Mouse (Mus musculus) forebrain, embryonic 14.5 days (tissue): ENCODE measurements at regions not wholly inside any gene's neighbourhood (a gene's known extent, or its start where the extent isn't known, plus 50 kb on each side); places are given as distances from the start of the nearest gene placed in this dataset.

Experiments used
- ATAC-seq: fragments of 200-750 bp; cut with Nextera tagmentation; 2 replicates; pipeline ENCODE4 v1.8.0; 2017; ENCODE audit warnings: mild to moderate bottlenecking, moderate library complexity
- DNase-seq: peaks from one replicate; pipeline ENCODE4 v3.0.0-alpha.2; 2015; ENCODE audit warnings: low spot score
- H3K27ac ChIP-seq: fragments of 300-500 bp; sonication (generic); 2 replicates; pipeline ENCODE4 v1.5.1; 2014; ENCODE audit warnings: low read depth, mild to moderate bottlenecking, control low read depth, low read length, moderate library complexity
- H3K27me3 ChIP-seq: fragments of 300-500 bp; sonication (generic); replicated peaks from 2 replicates; pipeline ENCODE4 v1.6.1; 2014; ENCODE audit warnings: low read length, control low read depth, mixed read lengths; ENCODE audit not compliant: control insufficient read depth, insufficient read depth
- H3K36me3 ChIP-seq: fragments of 300-500 bp; sonication (generic); 2 replicates; pipeline ENCODE4 v1.6.1; 2014; ENCODE audit warnings: low read length, control low read depth; ENCODE audit not compliant: control insufficient read depth, insufficient read depth
- H3K4me1 ChIP-seq: fragments of 300-500 bp; sonication (generic); 2 replicates; pipeline ENCODE4 v1.6.1; 2014; ENCODE audit warnings: antibody characterized with exemption, low read length, control low read depth; ENCODE audit not compliant: control insufficient read depth, insufficient read depth
- H3K4me2 ChIP-seq: fragments of 300-500 bp; sonication (generic); 2 replicates; pipeline ENCODE4 v1.6.1; 2014; ENCODE audit warnings: mild to moderate bottlenecking, control low read depth, low read length
- H3K4me3 ChIP-seq: fragments of 300-500 bp; sonication (generic); 2 replicates; pipeline ENCODE4 v1.5.1; 2014; ENCODE audit warnings: low read depth, low read length, control low read depth
- H3K9ac ChIP-seq: fragments of 300-500 bp; sonication (generic); 2 replicates; pipeline ENCODE4 v1.6.1; 2014; ENCODE audit warnings: mild to moderate bottlenecking, low read length, control low read depth, moderate library complexity
- H3K9me3 ChIP-seq: fragments of 300-500 bp; sonication (generic); replicated peaks from 2 replicates; pipeline ENCODE4 v1.6.1; 2016; ENCODE audit warnings: low read length, control low read depth, mixed read lengths; ENCODE audit not compliant: control insufficient read depth
- WGBS: fragments of 180-500 bp; shearing (Covaris S2); extraction: QIAGEN DNeasy Blood & Tissue Kit; methylation state at CpG from one replicate; pipeline ENCODE4 v1.1.7; 2014; 5-methylcytosine and 5-hydroxymethylcytosine counted together

DNA sequence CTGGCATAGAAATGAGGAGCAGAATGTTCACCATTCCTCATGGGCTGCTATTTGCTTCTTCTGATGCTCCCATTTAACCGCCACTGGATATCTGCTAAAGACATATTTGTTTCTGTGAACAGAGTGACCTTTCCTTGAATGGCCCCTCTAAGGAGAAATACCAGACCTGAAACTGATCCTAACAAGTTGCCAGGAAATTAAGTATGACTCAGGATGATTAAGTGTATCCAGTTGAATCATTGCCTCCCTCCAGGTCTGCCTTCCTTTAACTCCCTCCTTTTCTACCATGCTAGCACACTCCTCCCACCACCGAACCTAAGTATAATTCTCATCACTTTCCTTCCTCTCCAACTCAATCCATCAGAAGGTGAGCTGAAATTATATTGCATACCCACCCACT lies 194.2 kb upstream of the Dph6 start:
- Histone ChIP-seq H3K4me3 (no peak overlapping the region), H3K9me3 (no peaks in the 10 kb centered on the region), H3K27me3 (no peaks in the 10 kb centered on the region), H3K9ac (no peak overlapping the region), H3K36me3 (no peaks in the 10 kb centered on the region), H3K27ac (no peak overlapping the region), H3K4me2 (no peak overlapping the region), H3K4me1 (peaks cover 9% of the 10 kb centered on the region)
- DNase-seq, result no peak
- 94% methylated on average over 2 of the region's 2 CpGs for WGBS
- no peak for ATAC-seq

DNA sequence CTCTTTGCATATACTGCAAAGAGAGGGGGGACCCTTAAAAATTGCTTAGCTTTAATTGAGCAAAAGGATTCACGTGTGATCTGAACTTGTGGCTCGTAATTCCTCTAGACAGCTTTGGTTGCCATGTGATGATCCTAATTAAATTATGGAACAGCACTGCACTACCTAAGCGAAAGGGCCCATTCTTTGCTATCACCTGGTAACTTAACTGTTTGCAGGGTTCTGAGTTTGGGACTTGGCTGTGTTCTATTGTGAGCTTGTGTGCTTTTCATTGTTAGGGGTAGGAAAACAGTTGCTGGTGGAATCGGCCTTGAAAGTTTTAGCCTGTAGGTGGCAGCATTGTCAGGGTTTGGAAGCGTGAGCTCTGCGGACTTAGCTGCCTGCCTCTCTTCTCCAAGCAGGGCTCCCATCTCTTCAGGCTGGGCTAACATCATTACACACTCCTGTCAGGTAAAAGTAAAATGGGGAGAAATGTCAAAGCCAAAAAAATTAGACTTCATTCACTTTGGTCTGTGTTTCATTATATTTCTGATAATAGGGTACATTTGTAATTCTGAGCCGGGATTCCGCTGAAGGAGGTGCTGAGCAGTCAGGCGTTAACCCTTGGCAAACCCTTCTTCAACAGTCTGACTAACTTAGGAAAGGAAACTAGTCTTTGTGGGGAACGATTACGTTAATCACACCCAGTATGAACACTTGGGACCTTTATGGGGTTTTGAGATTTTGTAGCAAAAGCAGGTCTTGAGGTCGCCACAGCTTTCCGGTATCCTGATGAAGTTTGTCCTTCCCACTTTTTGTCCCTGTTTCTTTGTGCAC lies 199.2 kb upstream of the Dph6 start:
- Histone ChIP-seq H3K4me1 (peaks cover 9% of the 10 kb centered on the region), H3K27me3 (no peaks in the 10 kb centered on the region), H3K9me3 (no peaks in the 10 kb centered on the region), H3K27ac (no peak overlapping the region), H3K4me3 (no peak overlapping the region), H3K9ac (no peak overlapping the region), H3K36me3 (no peaks in the 10 kb centered on the region), H3K4me2 (peak overlapping the region; percentile 28)
- ATAC-seq, result peak; percentile 94
- DNase-seq, result peak; percentile 93
- WGBS, result 14% methylated on average over 13 of the region's 13 CpGs

DNA sequence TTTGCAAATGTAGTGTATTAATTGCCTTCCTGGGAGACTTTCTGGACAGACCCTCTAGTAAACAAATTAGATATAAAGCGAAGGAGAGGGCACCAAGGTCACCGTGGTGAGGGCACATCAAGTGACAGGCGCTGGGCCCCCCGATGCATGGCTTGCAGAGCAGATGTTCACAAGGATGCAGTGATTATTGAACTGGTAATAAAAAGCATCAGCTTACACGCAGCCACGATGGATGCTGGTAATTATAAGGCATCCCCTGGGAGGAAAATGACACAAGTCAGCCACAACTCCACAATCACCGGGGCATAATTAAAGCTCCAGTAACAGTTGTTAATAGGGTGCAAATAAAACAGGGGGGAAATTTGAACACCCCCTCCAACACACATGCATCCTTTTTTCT lies 217.5 kb upstream of the Dph6 start:
- no peak overlapping the region for H3K4me3 ChIP-seq
- no peaks in the 10 kb centered on the region for H3K9me3 ChIP-seq
- no peaks in the 10 kb centered on the region; the same call in 1 of the 2 replicates for H3K27me3 ChIP-seq
- no peak overlapping the region for H3K9ac ChIP-seq
- no peak overlapping the region for H3K27ac ChIP-seq
- ATAC-seq (peak; percentile 41; the same call in 1 of the 2 replicates), DNase-seq (peak; percentile 61)
- peaks cover 8% of the 10 kb centered on the region for H3K4me1 ChIP-seq
- no peaks in the 10 kb centered on the region for H3K36me3 ChIP-seq
- H3K4me2 ChIP-seq, result no peak overlapping the region
- WGBS, result 18% methylated on average over 7 of the region's 7 CpGs

DNA sequence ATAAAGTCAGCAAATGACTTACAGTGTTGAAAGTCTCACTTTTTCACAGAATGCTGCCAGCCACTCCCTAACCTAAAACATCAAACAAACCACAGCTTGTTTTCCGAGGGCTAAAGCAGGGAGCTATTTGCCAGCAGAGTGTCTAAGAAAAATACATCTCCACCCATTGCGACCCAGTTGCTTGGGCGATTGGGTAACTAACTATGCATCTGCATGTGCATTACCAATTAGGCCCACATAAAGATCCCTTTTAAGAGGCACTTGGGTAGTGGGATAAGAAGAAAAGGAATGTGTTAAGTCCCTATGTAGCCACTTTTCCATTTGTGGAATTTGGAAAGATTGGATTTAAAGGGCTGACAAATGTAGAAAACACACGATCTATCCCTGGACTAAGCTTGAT lies 218.3 kb upstream of the Dph6 start:
- H3K4me1 ChIP-seq, result peaks cover 8% of the 10 kb centered on the region
- no peaks in the 10 kb centered on the region; the same call in 1 of the 2 replicates for H3K27me3 ChIP-seq
- no peaks in the 10 kb centered on the region for H3K36me3 ChIP-seq
- DNase-seq (peak; percentile 59), ATAC-seq (peak; percentile 67)
- no peak overlapping the region for H3K4me2 ChIP-seq
- H3K9me3 ChIP-seq, result no peaks in the 10 kb centered on the region
- 12% methylated on average over 4 of the region's 4 CpGs for WGBS
- H3K27ac ChIP-seq, result no peak overlapping the region
- H3K4me3 ChIP-seq, result no peak overlapping the region
- H3K9ac ChIP-seq, result no peak overlapping the region

DNA sequence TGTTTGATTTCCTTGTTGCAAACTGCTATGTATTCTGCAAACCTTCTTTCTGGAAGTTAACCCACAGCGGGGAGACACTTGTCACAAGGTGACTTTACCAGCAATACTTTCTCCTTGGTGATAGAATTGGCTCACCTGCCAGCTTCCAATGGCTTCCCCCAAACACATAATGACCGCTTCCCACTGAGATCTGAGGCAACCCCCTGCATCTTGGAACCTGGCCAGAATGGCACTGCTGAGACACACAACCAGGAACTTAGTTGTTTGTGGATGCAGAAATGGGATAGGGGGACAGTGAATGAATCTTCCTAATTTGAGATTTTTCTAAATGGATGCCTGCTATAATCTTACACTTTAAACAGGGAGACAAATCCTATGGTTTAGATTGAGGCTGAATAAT lies 224.3 kb upstream of the Dph6 start:
- H3K27me3 ChIP-seq, result no peaks in the 10 kb centered on the region; the same call in 1 of the 2 replicates
- H3K27ac ChIP-seq, result no peak overlapping the region
- no peak overlapping the region for H3K4me3 ChIP-seq
- no peaks in the 10 kb centered on the region for H3K9me3 ChIP-seq
- WGBS, result 42% methylated on average over 2 of the region's 2 CpGs
- no peaks in the 10 kb centered on the region for H3K36me3 ChIP-seq
- DNase-seq (peak; percentile 44), ATAC-seq (no peak)
- H3K9ac ChIP-seq, result no peak overlapping the region
- H3K4me2 ChIP-seq, result no peak overlapping the region
- peaks cover 3% of the 10 kb centered on the region; the same call in 1 of the 2 replicates for H3K4me1 ChIP-seq

DNA sequence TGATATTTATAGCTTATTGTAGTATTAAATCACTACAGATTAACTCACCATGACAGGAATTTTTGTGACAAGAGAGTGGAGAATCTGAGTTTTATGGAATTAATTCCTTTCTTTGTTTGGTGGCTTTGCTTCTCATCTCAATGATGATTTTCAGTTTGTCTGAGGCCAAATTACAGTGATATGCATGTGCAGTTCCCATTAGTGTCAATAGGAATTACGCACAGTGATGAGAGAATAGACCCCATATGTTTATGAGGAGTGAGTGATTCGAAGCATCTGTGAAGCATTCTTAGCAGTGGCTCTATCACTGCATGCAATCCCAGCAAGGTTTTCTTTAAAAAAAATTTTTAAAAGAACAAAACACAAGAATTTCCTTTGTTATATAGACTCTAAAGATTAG lies 225.0 kb upstream of the Dph6 start:
- no peak overlapping the region for H3K27ac ChIP-seq
- no peak overlapping the region for H3K4me3 ChIP-seq
- ATAC-seq (peak; percentile 80), DNase-seq (peak; percentile 49)
- no peaks in the 10 kb centered on the region for H3K9me3 ChIP-seq
- no peaks in the 10 kb centered on the region for H3K36me3 ChIP-seq
- peaks cover 3% of the 10 kb centered on the region; the same call in 1 of the 2 replicates for H3K4me1 ChIP-seq
- no peak overlapping the region for H3K4me2 ChIP-seq
- no peaks in the 10 kb centered on the region; the same call in 1 of the 2 replicates for H3K27me3 ChIP-seq
- 58% methylated on average over 2 of the region's 2 CpGs for WGBS
- no peak overlapping the region for H3K9ac ChIP-seq

DNA sequence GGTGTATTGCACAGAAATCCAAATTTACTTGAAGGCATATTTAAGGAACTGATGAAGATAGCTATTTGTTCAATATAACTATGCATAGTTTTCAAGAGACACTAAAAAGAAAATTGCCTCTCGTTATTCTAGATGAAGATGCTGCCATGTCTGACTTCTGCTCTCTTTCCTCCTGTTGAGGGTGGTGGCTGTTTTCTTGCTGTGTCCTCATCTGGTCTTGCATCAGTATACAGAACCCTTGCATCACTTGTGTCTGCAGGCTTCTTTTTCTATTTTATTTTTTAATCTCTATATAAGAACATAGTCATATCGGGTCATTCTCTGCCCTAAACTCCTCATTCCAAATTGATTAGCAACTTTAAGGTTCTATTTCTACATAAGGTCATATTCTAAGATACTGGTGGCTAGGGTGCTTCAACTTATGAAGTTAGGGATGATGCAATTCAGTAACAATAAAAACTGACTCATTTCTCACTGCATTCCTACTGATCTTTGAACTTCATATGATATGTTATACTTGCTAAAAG lies 231.0 kb upstream of the Dph6 start:
- Histone ChIP-seq H3K27me3 (no peaks in the 10 kb centered on the region), H3K4me2 (no peak overlapping the region), H3K4me3 (no peak overlapping the region), H3K36me3 (no peaks in the 10 kb centered on the region), H3K9ac (no peak overlapping the region), H3K27ac (no peak overlapping the region), H3K9me3 (no peaks in the 10 kb centered on the region), H3K4me1 (no peaks in the 10 kb centered on the region)
- DNase-seq, result no peak
- 97% methylated on average over 2 of the region's 2 CpGs for WGBS
- no peak for ATAC-seq

DNA sequence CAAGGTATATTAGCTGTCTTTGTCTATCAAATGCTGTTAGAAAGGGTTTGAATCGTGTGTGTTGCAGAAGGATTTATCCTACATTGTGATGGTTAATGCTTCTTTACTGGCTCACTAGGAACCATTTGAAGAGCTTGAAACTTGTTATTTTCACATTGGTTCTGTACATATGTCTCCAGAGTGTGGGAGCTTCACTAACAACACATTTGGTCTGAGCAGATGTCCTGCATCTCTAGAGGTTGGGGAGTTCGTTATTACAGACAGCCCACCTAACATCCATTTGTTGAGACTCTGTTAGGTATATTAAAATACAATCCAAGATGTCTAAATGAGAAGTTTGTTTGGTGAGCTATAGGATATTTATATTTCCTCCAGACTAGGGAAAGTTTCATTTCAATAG lies 244.0 kb upstream of the Dph6 start:
- H3K9ac ChIP-seq, result no peak overlapping the region
- no peak overlapping the region for H3K27ac ChIP-seq
- no peak for DNase-seq
- no peak overlapping the region for H3K4me2 ChIP-seq
- H3K4me1 ChIP-seq, result no peaks in the 10 kb centered on the region
- no peaks in the 10 kb centered on the region for H3K27me3 ChIP-seq
- no peaks in the 10 kb centered on the region for H3K9me3 ChIP-seq
- H3K4me3 ChIP-seq, result no peak overlapping the region
- WGBS, result 82% methylated on average over 2 of the region's 2 CpGs
- ATAC-seq, result no peak
- no peaks in the 10 kb centered on the region for H3K36me3 ChIP-seq

DNA sequence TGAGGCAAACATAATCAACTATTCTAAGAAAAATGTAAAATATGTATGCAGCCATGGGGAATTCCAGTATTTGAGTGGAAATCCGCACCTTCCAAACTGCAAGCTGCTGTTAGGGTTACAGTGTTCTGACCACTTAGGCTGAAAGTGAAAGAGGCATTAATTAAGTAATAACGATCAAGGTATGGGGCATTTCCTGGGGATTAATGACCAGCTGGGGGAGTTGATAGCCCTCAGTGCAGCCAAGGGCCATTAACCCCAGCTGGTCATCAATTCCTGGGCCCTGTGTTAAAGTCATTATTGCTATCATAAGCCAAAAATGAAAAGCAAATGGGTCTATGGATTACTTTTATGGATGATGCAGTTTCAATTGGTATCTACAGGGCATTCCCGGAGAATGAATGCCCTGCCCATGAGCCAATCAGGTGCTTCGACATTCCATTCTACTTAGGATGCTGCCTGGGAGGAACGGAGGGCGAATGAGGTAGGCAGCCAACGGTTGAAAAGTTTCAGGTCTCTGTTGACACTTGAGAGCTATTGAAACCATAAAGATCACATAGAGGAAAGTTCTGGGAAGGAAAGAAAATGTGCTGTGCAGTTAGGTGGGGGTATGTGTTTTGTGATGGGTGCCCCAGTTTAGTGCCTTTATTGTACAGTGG lies 257.2 kb upstream of the Dph6 start:
- H3K27me3 ChIP-seq, result no peaks in the 10 kb centered on the region
- no peaks in the 10 kb centered on the region for H3K4me1 ChIP-seq
- DNase-seq (no peak), ATAC-seq (no peak)
- H3K9ac ChIP-seq, result no peak overlapping the region
- WGBS, result 63% methylated on average over 7 of the region's 7 CpGs
- no peak overlapping the region for H3K4me2 ChIP-seq
- H3K36me3 ChIP-seq, result no peaks in the 10 kb centered on the region
- H3K9me3 ChIP-seq, result no peaks in the 10 kb centered on the region
- no peak overlapping the region for H3K27ac ChIP-seq
- no peak overlapping the region for H3K4me3 ChIP-seq
